Mouse (Mus musculus) ES-E14 (cell line): ENCODE data around the gene Nxpe3. TPM values are rescaled to one million over a fixed set of nuclear protein-coding genes. Genes with fewer than 3 reads are reported as not detected.

Experiments used
- DNase-seq: peaks from one replicate; pipeline ENCODE4 v3.0.0-alpha.2; 2013; ENCODE audit warnings: low read depth, low spot score
- H3K27ac ChIP-seq: 2 replicates; pipeline ENCODE4 v1.5.1; 2012; ENCODE audit warnings: low read depth, mild to moderate bottlenecking, low read length, moderate library complexity, mixed read lengths; ENCODE audit not compliant: poor library complexity, insufficient read depth, severe bottlenecking
- H3K36me3 ChIP-seq: 2 replicates; pipeline ENCODE4 v1.6.1; 2012; ENCODE audit warnings: mild to moderate bottlenecking, low read length, moderate library complexity, mixed read lengths; ENCODE audit not compliant: control insufficient read depth, poor library complexity, insufficient read depth, severe bottlenecking
- H3K4me1 ChIP-seq, 2 experiments: fragments of 150-350 bp in 1 of 2; sonication (generic) in 1 of 2; 2 replicates each; pipeline ENCODE4 v1.6.1; 2012; ENCODE audit warnings: low read length in 2 of 2, mild to moderate bottlenecking in 1 of 2, mixed read lengths in 1 of 2; ENCODE audit not compliant: control insufficient read depth in 2 of 2, insufficient read depth in 2 of 2, poor library complexity in 1 of 2
- H3K4me3 ChIP-seq, 2 experiments: fragments of 150-350 bp in 1 of 2; sonication (generic) in 1 of 2; 2 replicates each; pipeline ENCODE4 v1.5.1; 2012; ENCODE audit warnings: low read length in 2 of 2, low read depth in 1 of 2, mild to moderate bottlenecking in 1 of 2, mixed read lengths in 1 of 2; ENCODE audit not compliant: insufficient read depth in 1 of 2, poor library complexity in 1 of 2, severe bottlenecking in 1 of 2
- H3K9ac ChIP-seq: 2 replicates; pipeline ENCODE4 v1.6.1; 2012; ENCODE audit warnings: low read depth, mild to moderate bottlenecking, low read length, mixed read lengths; ENCODE audit not compliant: poor library complexity, insufficient read depth, severe bottlenecking
- H3K9me3 ChIP-seq: fragments of 150-350 bp; sonication (generic); 2 replicates; pipeline ENCODE4 v1.6.1; 2012; ENCODE audit warnings: low read depth, mild to moderate bottlenecking, low read length; ENCODE audit not compliant: control insufficient read depth, insufficient read depth
- CHD2 ChIP-seq: IDR thresholded peaks from 2 replicates; pipeline ENCODE4 v1.6.1; 2014; ENCODE audit warnings: mild to moderate bottlenecking, low read depth, low read length, inconsistent platforms
- HCFC1 ChIP-seq: IDR thresholded peaks from 2 replicates; pipeline ENCODE4 v1.6.1; 2012; ENCODE audit warnings: low read length, inconsistent platforms, borderline replicate concordance; ENCODE audit not compliant: insufficient read depth
- MAFK ChIP-seq: IDR thresholded peaks from 2 replicates; pipeline ENCODE4 v1.6.1; 2014; ENCODE audit warnings: mild to moderate bottlenecking, low read depth, low read length, inconsistent platforms; ENCODE audit not compliant: insufficient read depth
- ZC3H11A ChIP-seq: IDR thresholded peaks from 2 replicates; pipeline ENCODE4 v1.6.1; 2012; ENCODE audit warnings: low read depth, mild to moderate bottlenecking, inconsistent platforms, low read length, borderline replicate concordance
- ZNF384 ChIP-seq: IDR thresholded peaks from 2 replicates; pipeline ENCODE4 v1.6.1; 2012; ENCODE audit warnings: low read depth, low read length, inconsistent platforms
- in situ Hi-C, 2 experiments: fragments of 600-800 bp; cut with MboI; formaldehyde crosslinking; loops; one replicate each; pipeline ENCODE4 v1.15.1; 2025; ENCODE audit warnings: low sequenced_read_pairs in 2 of 2, inconsistent platforms in 1 of 2; ENCODE audit not compliant: unreplicated experiment in 2 of 2
- total RNA-seq: library from RNA; depleted of rRNA; stranded (reverse); fragments of 300-350 nt; gene quantifications from 2 replicates; pipeline ENCODE4 v1.2.3, GENCODE M21; 2012

Nxpe3 gene
- total RNA-seq, 1 experiment: 1.7 TPM

- no peak for DNase-seq
- in situ Hi-C loops: no loop called here
- Histone ChIP-seq H3K36me3 (no peaks in the 10 kb centered on the region), H3K27ac (no peak overlapping the region), H3K4me3 (no peak overlapping the region), H3K4me1 (no peaks in the 10 kb centered on the region), H3K9me3 (no peaks in the 10 kb centered on the region), H3K9ac (no peak overlapping the region)
- no peak for TF ChIP-seq ZNF384
- TF ChIP-seq MAFK: no peak
- TF ChIP-seq HCFC1: no peak
- no peak for TF ChIP-seq CHD2
- TF ChIP-seq ZC3H11A: no peak
These were observed 63.0 kb downstream of the Nxpe3 start for GRCm38 (mm10) chr16:55832040-55832439.

DNA sequence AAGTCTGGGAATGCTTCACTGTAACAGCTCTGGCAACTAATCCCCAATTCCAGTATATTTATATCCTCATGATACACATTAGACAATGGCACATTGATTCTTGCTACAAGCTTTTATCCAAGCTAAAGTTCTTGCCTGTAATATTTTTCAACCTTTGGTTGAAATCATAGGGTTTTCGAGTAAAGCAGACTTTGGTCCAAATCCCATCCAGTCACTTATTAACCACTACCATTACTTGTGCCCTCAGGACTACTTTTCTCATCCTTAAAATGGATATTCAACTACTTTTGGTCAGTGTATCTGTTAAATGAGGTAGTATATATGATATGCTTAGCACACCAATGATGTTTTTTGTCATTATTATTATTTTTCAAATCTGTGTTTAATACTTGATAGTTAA lies 63.6 kb downstream of the Nxpe3 start:
- Histone ChIP-seq H3K27ac (no peak overlapping the region), H3K9me3 (no peaks in the 10 kb centered on the region), H3K9ac (no peak overlapping the region), H3K36me3 (no peaks in the 10 kb centered on the region), H3K4me1 (no peaks in the 10 kb centered on the region), H3K4me3 (no peak overlapping the region)
- no peak for DNase-seq
- in situ Hi-C loops: no loop called here
- TF ChIP-seq ZNF384 (no peak), MAFK (no peak), HCFC1 (no peak), CHD2 (no peak), ZC3H11A (no peak)

DNA sequence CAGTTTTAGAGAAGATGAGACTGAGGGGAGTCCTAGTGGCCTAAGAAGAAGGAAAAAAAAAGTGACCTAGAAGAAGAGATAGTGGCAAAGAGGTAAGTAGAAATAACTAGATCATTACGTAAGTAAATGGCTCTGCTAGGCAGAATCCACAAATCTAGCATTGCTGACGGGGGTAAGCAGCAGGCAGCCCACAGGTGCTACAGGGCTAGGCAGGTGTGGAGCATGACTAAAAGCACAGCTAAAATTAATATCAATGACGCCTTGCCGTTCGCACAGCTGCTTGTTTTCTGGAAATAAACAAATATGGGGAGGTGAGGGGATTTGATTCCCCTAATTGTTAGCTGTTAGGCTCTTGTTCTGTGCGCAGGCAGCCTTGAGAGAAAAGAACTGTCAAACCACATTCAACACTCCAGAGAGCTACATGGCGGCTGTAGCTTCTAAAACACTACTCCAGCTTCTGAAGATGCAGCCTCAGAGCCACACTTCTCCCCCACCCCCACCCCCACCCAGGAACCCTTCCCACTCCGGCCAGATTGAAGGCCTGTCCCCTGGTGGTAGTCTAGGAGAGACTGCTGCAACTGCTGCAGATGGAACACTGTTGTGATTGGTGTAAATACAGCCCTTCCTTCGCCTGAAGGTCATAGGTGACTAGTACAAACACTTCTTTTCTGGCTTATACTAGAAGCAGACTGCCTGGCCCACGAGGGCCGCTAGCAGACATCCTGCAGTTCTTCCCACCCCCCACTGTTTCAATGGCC lies 71.5 kb downstream of the Nxpe3 start:
- H3K36me3 ChIP-seq: peaks cover under 1% of the 10 kb centered on the region; the same call in 1 of the 2 replicates
- peak overlapping the region; percentile 35; the same call in 1 of the 2 replicates for H3K9ac ChIP-seq
- H3K27ac ChIP-seq: no peak overlapping the region
- in situ Hi-C loops: no loop called here
- DNase-seq: peak; percentile 48
- H3K4me3 ChIP-seq: no peak overlapping the region
- TF ChIP-seq HCFC1 (no peak), CHD2 (no peak), MAFK (no peak), ZNF384 (no peak), ZC3H11A (no peak)
- peaks cover 2 to 12% of the 10 kb centered on the region in 2 experiments; a peak in 3 of 4 replicates for H3K4me1 ChIP-seq
- no peaks in the 10 kb centered on the region for H3K9me3 ChIP-seq

DNA sequence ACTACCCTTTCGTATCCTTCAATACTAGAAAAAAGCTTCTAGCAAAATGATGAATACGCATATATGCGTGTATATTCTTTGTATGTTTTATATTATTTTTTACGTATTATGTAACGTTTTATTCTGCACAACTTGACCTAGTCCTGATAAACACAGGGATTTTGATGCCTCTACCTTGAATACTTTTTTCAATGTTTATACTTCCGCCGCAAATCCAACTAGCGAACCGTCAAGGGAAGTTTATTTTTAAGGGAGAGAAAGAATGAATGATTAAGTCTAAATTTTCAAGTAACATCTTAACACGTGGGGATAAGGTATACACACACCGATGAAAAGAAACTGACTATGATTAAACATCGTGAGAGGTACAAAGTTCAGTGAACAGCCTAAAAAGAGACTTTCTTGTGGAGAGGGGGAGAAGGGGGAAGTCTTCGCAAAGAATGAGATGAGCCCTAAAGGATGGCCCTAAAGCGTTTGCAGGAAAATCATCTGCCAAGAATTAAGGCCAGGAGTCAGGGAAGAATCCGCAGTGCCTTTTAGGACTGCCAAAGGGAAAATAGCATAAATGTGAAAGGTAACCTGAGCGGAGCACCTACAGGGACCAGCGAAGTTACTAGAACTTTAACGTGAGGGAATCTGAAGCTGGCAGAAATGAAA lies 72.2 kb downstream of the Nxpe3 start:
- no peak for TF ChIP-seq ZC3H11A
- DNase-seq: no peak
- Histone ChIP-seq H3K36me3 (peaks cover 7% of the 10 kb centered on the region), H3K9ac (peak overlapping the region; percentile 35; the same call in 1 of the 2 replicates), H3K4me1 (peaks cover 2 to 12% of the 10 kb centered on the region in 2 experiments; a peak in 3 of 4 replicates), H3K9me3 (no peaks in the 10 kb centered on the region), H3K4me3 (peak overlapping the region in 1 of 2 experiments; percentile 65; a peak in 2 of 4 replicates), H3K27ac (no peak overlapping the region)
- in situ Hi-C loops: no loop called here
